Mouse (Mus musculus) intestine, embryonic 16.5 days (tissue): ENCODE data around the gene Snx29. TPM values are rescaled to one million over a fixed set of nuclear protein-coding genes. Genes with fewer than 3 reads are reported as not detected.

ENCODE experiments used
- ATAC-seq: fragments of 200-750 bp; cut with Nextera tagmentation; 2 replicates; pipeline ENCODE4 v1.8.0; 2017; ENCODE audit warnings: moderate TSS enrichment, moderate library complexity
- H3K27ac ChIP-seq: fragments of 300-500 bp; sonication (generic); 2 replicates; pipeline ENCODE4 v1.5.1; 2014; ENCODE audit warnings: mild to moderate bottlenecking, low read length
- H3K27me3 ChIP-seq: fragments of 300-500 bp; sonication (generic); replicated peaks from 2 replicates; pipeline ENCODE4 v1.6.1; 2014; ENCODE audit warnings: low read length, control low read depth, mixed read lengths; ENCODE audit not compliant: control insufficient read depth, insufficient read depth
- H3K36me3 ChIP-seq: fragments of 300-500 bp; sonication (generic); 2 replicates; pipeline ENCODE4 v1.6.1; 2014; ENCODE audit warnings: low read length, control low read depth; ENCODE audit not compliant: control insufficient read depth, insufficient read depth
- H3K4me1 ChIP-seq: fragments of 300-500 bp; sonication (generic); 2 replicates; pipeline ENCODE4 v1.6.1; 2014; ENCODE audit warnings: low read length, control low read depth, mixed read lengths; ENCODE audit not compliant: control insufficient read depth, insufficient read depth
- H3K4me2 ChIP-seq: fragments of 300-500 bp; sonication (generic); 2 replicates; pipeline ENCODE4 v1.6.1; 2014; ENCODE audit warnings: low read depth, low read length, control low read depth
- H3K4me3 ChIP-seq: fragments of 300-500 bp; sonication (generic); 2 replicates; pipeline ENCODE4 v1.5.1; 2014; ENCODE audit warnings: mild to moderate bottlenecking, low read length
- H3K9ac ChIP-seq: fragments of 300-500 bp; sonication (generic); 2 replicates; pipeline ENCODE4 v1.6.1; 2014; ENCODE audit warnings: low read depth, low read length
- H3K9me3 ChIP-seq: fragments of 300-500 bp; sonication (generic); 2 replicates; pipeline ENCODE4 v1.6.1; 2016; ENCODE audit warnings: low read length, control low read depth; ENCODE audit not compliant: control insufficient read depth
- WGBS: fragments of 180-500 bp; shearing (Covaris S2); extraction: QIAGEN DNeasy Blood & Tissue Kit; methylation state at CpG from one replicate; pipeline ENCODE4 v1.1.7; 2014; 5-methylcytosine and 5-hydroxymethylcytosine counted together
- polyA plus RNA-seq: library from polyadenylated mRNA; unstranded; fragments of >200 nt; fragmentation: Nextera tagmentation; extraction: Ambion mirVana; gene quantifications from 2 replicates; pipeline ENCODE4 v1.2.1, GENCODE M21; 2015

Gene Snx29
- polyA plus RNA-seq, 1 experiment from 2014 or later: 6.3 TPM

- Histone ChIP-seq H3K4me3 (no peak overlapping the region), H3K4me2 (no peak overlapping the region), H3K36me3 (no peaks in the 10 kb centered on the region), H3K9me3 (no peaks in the 10 kb centered on the region), H3K9ac (no peak overlapping the region), H3K27me3 (no peaks in the 10 kb centered on the region), H3K27ac (no peak overlapping the region), H3K4me1 (peaks cover 11% of the 10 kb centered on the region)
- peak; percentile 27; the same call in 1 of the 2 replicates for ATAC-seq
- 60% methylated on average over 7 of the region's 7 CpGs for WGBS
Measured at GRCm38 (mm10) chr16:11370132-11370544, 47.4 kb downstream of the Snx29 start.

DNA sequence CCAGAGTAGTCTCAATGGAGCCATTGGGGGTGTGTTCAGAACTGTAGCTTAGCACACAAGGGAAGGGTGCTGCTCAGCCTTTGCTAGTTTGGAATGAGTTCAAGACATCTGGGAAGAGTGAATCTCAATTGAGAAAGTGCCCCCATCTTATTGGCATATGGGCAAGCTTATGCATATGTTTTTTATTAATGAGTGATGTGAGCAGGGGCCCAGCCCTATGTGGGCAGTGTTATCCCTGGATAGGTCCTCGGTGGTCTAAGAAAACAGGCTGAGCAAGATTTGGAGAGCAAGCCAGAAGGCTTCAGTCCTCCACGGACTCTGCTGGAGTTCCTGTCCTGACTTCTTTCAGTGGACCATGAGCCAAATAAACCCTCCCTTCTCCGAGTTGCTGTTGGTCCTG is 56.6 kb downstream of the Snx29 start:
- no peak overlapping the region for H3K4me2 ChIP-seq
- WGBS: 74% methylated on average over 3 of the region's 3 CpGs

GRCm38 (mm10) chr16:11380038-11380437 is 57.3 kb downstream of the Snx29 start:
- H3K27ac ChIP-seq: no peak overlapping the region
- H3K4me2 ChIP-seq: no peak overlapping the region
- no peak overlapping the region for H3K4me3 ChIP-seq
- no peaks in the 10 kb centered on the region for H3K9me3 ChIP-seq
- 88% methylated on average over 5 of the region's 5 CpGs for WGBS
- no peaks in the 10 kb centered on the region for H3K4me1 ChIP-seq
- no peak for ATAC-seq
- H3K27me3 ChIP-seq: no peaks in the 10 kb centered on the region
- no peaks in the 10 kb centered on the region for H3K36me3 ChIP-seq
- H3K9ac ChIP-seq: no peak overlapping the region

More for the DNA sequence above, 56.6 kb downstream of the Snx29 start:
- Histone ChIP-seq H3K9ac (no peak overlapping the region), H3K27ac (no peak overlapping the region), H3K4me3 (no peak overlapping the region), H3K9me3 (no peaks in the 10 kb centered on the region), H3K4me1 (no peaks in the 10 kb centered on the region), H3K36me3 (no peaks in the 10 kb centered on the region), H3K27me3 (no peaks in the 10 kb centered on the region)
- ATAC-seq: no peak

DNA sequence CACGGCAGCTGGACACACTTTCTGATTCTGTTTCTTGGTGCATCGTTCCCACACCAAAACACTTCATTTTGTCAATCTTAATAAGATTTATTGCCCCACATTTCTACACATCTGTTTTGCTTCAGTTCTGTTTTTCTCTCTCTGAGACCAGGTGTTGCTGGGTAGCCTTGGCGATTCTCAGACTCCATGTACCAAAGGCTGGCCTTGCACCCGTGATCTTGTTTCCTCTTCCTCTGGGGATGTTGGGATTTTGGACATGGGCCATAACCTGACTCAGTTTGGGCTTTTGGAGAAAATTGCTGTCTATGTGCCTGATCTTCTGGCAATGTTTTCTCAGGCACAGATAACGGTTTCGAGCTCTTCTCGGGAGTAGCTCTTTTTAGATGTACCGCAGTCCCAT is 58.2 kb downstream of the Snx29 start:
- no peak for ATAC-seq
- no peaks in the 10 kb centered on the region for H3K36me3 ChIP-seq
- 75% methylated on average over 8 of the region's 8 CpGs for WGBS
- H3K9me3 ChIP-seq: no peaks in the 10 kb centered on the region
- no peaks in the 10 kb centered on the region for H3K27me3 ChIP-seq
- no peaks in the 10 kb centered on the region for H3K4me1 ChIP-seq
- H3K27ac ChIP-seq: no peak overlapping the region
- H3K4me3 ChIP-seq: no peak overlapping the region
- H3K4me2 ChIP-seq: no peak overlapping the region
- no peak overlapping the region for H3K9ac ChIP-seq

GRCm38 (mm10) chr16:11384361-11384760 is 61.7 kb downstream of the Snx29 start:
- Histone ChIP-seq H3K4me3 (no peak overlapping the region), H3K9me3 (no peaks in the 10 kb centered on the region), H3K4me1 (no peaks in the 10 kb centered on the region), H3K27me3 (no peaks in the 10 kb centered on the region), H3K9ac (no peak overlapping the region), H3K36me3 (no peaks in the 10 kb centered on the region), H3K27ac (no peak overlapping the region), H3K4me2 (no peak overlapping the region)
- WGBS: 55% methylated on average over 5 of the region's 5 CpGs
- no peak for ATAC-seq

- 69% methylated on average over 5 of the region's 5 CpGs for WGBS
- H3K27ac ChIP-seq: no peak overlapping the region
Measured at GRCm38 (mm10) chr16:11385150-11385549, 62.4 kb downstream of the Snx29 start.

GRCm38 (mm10) chr16:11385798-11386197 is 63.1 kb downstream of the Snx29 start:
- Histone ChIP-seq H3K36me3 (no peaks in the 10 kb centered on the region), H3K4me3 (no peak overlapping the region), H3K9me3 (no peaks in the 10 kb centered on the region), H3K9ac (no peak overlapping the region), H3K4me1 (no peaks in the 10 kb centered on the region), H3K27ac (no peak overlapping the region), H3K27me3 (no peaks in the 10 kb centered on the region), H3K4me2 (no peak overlapping the region)
- no peak for ATAC-seq
- WGBS: 91% methylated on average over 5 of the region's 5 CpGs

More at GRCm38 (mm10) chr16:11385150-11385549, 62.4 kb downstream of the Snx29 start:
- no peak for ATAC-seq
- no peaks in the 10 kb centered on the region for H3K9me3 ChIP-seq
- no peaks in the 10 kb centered on the region for H3K36me3 ChIP-seq
- no peak overlapping the region for H3K4me2 ChIP-seq
- no peak overlapping the region for H3K9ac ChIP-seq
- no peaks in the 10 kb centered on the region for H3K4me1 ChIP-seq
- H3K27me3 ChIP-seq: no peaks in the 10 kb centered on the region
- no peak overlapping the region for H3K4me3 ChIP-seq

GRCm38 (mm10) chr16:11386221-11386620 is 63.5 kb downstream of the Snx29 start:
- no peak for ATAC-seq
- no peak overlapping the region for H3K9ac ChIP-seq

GRCm38 (mm10) chr16:11388085-11388484 is 65.4 kb downstream of the Snx29 start:
- H3K9ac ChIP-seq: no peak overlapping the region
- ATAC-seq: peak; percentile 69
- H3K4me2 ChIP-seq: no peak overlapping the region
- no peak overlapping the region for H3K4me3 ChIP-seq
- H3K27me3 ChIP-seq: no peaks in the 10 kb centered on the region
- 41% methylated on average over 2 of the region's 2 CpGs for WGBS
- H3K4me1 ChIP-seq: no peaks in the 10 kb centered on the region
- no peak overlapping the region for H3K27ac ChIP-seq
- H3K9me3 ChIP-seq: no peaks in the 10 kb centered on the region
- H3K36me3 ChIP-seq: no peaks in the 10 kb centered on the region

More at GRCm38 (mm10) chr16:11386221-11386620, 63.5 kb downstream of the Snx29 start:
- no peaks in the 10 kb centered on the region for H3K36me3 ChIP-seq
- no peaks in the 10 kb centered on the region for H3K9me3 ChIP-seq
- H3K27ac ChIP-seq: no peak overlapping the region
- H3K4me3 ChIP-seq: no peak overlapping the region
- no peaks in the 10 kb centered on the region for H3K4me1 ChIP-seq
- H3K4me2 ChIP-seq: no peak overlapping the region
- H3K27me3 ChIP-seq: no peaks in the 10 kb centered on the region

- H3K4me1 ChIP-seq: no peaks in the 10 kb centered on the region
- WGBS: 47% methylated on average over 2 of the region's 2 CpGs
- no peak overlapping the region for H3K9ac ChIP-seq
- H3K27me3 ChIP-seq: no peaks in the 10 kb centered on the region
- ATAC-seq: no peak
- H3K9me3 ChIP-seq: no peaks in the 10 kb centered on the region
- no peaks in the 10 kb centered on the region for H3K36me3 ChIP-seq
- no peak overlapping the region for H3K27ac ChIP-seq
- H3K4me3 ChIP-seq: no peak overlapping the region
- H3K4me2 ChIP-seq: no peak overlapping the region
Measured at GRCm38 (mm10) chr16:11389324-11389723, 66.6 kb downstream of the Snx29 start.
